Mouse (Mus musculus): Measurements from ENCODE around the gene Xpo5. TPM values are rescaled to one million over a fixed set of nuclear protein-coding genes. Genes with fewer than 3 reads are reported as not detected.

Xpo5 gene
- polyA plus RNA-seq, 1 experiment from 2014 or later, result 38.2 TPM

DNA sequence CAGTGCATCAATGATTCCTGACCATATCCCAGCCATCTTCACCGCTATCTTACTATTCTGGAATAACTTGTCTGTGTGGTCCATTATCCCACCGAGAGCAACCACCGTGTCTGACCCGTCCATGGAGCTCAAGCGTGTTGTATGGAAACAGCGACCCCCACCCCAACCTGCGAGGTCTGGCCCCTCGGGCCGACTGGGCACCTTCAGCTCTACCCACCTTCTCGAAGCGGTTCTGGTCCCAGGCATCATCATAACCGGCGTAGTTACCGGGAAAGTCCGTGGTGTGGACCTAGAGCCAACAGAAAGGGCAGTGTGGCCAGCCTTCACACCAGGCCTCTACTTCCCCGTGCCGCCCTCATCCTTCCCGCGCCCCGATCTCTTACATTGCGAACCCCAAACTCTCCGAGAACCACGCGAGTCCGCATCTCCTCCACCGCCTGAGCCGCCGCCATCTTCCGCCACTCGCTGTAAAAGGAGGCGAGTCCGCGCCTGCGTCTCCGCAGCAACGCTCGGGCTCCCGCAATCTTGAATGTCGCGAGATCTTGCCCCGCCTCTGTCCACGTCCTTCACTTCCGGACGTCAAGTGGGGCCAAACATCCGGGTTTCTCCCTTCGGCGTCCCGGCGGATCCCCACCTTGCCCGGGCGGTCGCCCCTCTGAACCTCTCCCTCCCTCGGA lies 45.1 kb downstream of the Xpo5 start, which contains the start of the genes Polr1c and Yipf3:
TSS of gene Polr1c (minus strand) at position 543 of the 677 bp plus-strand sequence.
TSS of gene Yipf3 (plus strand) at position 569 of the 677 bp plus-strand sequence.
- no peaks in the 10 kb centered on the region for H3K9me3 ChIP-seq
- H3K27ac ChIP-seq, result peak within 1 kb of the TSS; percentile 87
- WGBS, result under 1% methylated on average over 53 of the region's 53 CpGs
- no peaks in the 10 kb centered on the region for H3K27me3 ChIP-seq
- H3K9ac ChIP-seq, result peak within 1 kb of the TSS; percentile 96
- H3K4me2 ChIP-seq, result peak within 1 kb of the TSS; percentile 95
- peaks cover 76% of the 10 kb centered on the region for H3K36me3 ChIP-seq
- peak within 1 kb of the TSS; percentile 94 for H3K4me3 ChIP-seq
- peak; percentile 94 for ATAC-seq (ENCODE audit: low FRiP score)
- peaks cover 27% of the 10 kb centered on the region for H3K4me1 ChIP-seq (replicated peaks)

GRCm38 (mm10) chr17:46248189-46248522 lies 45.6 kb downstream of the Xpo5 start:
- ATAC-seq (ENCODE audit: low FRiP score), result no peak; the same call in 1 of the 2 replicates
- Histone ChIP-seq H3K27ac (peak overlapping the region; percentile 87), H3K36me3 (peaks cover 70% of the 10 kb centered on the region), H3K9ac (peak overlapping the region; percentile 96), H3K4me3 (peak overlapping the region; percentile 94), H3K4me2 (peak overlapping the region; percentile 95), H3K9me3 (no peaks in the 10 kb centered on the region), H3K4me1 (replicated peaks) (peaks cover 29% of the 10 kb centered on the region), H3K27me3 (no peaks in the 10 kb centered on the region)
- WGBS, result 1% methylated on average over 37 of the region's 37 CpGs

DNA sequence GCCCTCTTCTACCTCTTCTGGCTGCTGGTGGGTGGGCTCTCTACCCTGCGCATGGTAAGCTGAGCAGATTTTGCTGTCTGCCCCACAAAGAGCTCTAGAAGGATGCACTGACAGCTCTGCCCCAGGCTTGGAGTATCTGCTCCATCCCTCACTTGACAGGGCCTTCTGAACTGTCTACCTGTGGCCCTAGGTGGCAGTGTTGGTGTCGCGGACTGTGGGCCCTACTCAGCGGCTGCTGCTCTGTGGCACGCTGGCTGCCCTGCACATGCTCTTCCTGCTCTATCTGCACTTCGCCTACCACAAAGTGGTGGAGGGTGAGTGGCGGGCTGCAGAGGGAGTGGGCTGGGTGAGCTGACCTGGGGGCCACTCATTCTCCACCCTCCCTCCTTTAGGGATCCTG lies 48.6 kb downstream of the Xpo5 start:
- 78% methylated on average over 7 of the region's 7 CpGs for WGBS
- Histone ChIP-seq H3K27ac (no peak overlapping the region), H3K27me3 (peaks cover 14% of the 10 kb centered on the region), H3K9me3 (no peaks in the 10 kb centered on the region), H3K9ac (no peak overlapping the region), H3K36me3 (peaks cover 40% of the 10 kb centered on the region), H3K4me3 (no peak overlapping the region), H3K4me2 (no peak overlapping the region), H3K4me1 (replicated peaks) (peaks cover 51% of the 10 kb centered on the region)
- no peak for ATAC-seq (ENCODE audit: low FRiP score)

GRCm38 (mm10) chr17:46252571-46253451 lies 50.2 kb downstream of the Xpo5 start:
- Histone ChIP-seq H3K36me3 (peaks cover 51% of the 10 kb centered on the region), H3K9me3 (no peaks in the 10 kb centered on the region)

GRCm38 (mm10) chr17:46253452-46254084 lies 51.0 kb downstream of the Xpo5 start, which contains the start of gene Lrrc73:
Gene Lrrc73 (plus strand): TSS chr17:46253531.
- Histone ChIP-seq H3K4me2 (peak within 1 kb of the TSS; percentile 95), H3K36me3 (peaks cover 58% of the 10 kb centered on the region), H3K4me3 (peak within 1 kb of the TSS; percentile 74), H3K4me1 (replicated peaks) (peaks cover 38% of the 10 kb centered on the region), H3K27ac (peak within 1 kb of the TSS; percentile 87), H3K9me3 (no peaks in the 10 kb centered on the region), H3K9ac (peak within 1 kb of the TSS; percentile 89), H3K27me3 (peaks cover 14% of the 10 kb centered on the region)
- 1% methylated on average over 39 of the region's 48 CpGs for WGBS
- peak; percentile 90 for ATAC-seq (ENCODE audit: low FRiP score)

More at GRCm38 (mm10) chr17:46252571-46253451, 50.2 kb downstream of the Xpo5 start:
- no peak for ATAC-seq (ENCODE audit: low FRiP score)
- H3K27ac ChIP-seq, result peak overlapping the region; percentile 87
- H3K27me3 ChIP-seq, result peaks cover 14% of the 10 kb centered on the region
- peak overlapping the region; percentile 89 for H3K9ac ChIP-seq
- 55% methylated on average over 14 of the region's 14 CpGs for WGBS
- H3K4me2 ChIP-seq, result peak overlapping the region; percentile 95
- H3K4me1 ChIP-seq (replicated peaks), result peaks cover 40% of the 10 kb centered on the region
- H3K4me3 ChIP-seq, result peak overlapping the region; percentile 74

DNA sequence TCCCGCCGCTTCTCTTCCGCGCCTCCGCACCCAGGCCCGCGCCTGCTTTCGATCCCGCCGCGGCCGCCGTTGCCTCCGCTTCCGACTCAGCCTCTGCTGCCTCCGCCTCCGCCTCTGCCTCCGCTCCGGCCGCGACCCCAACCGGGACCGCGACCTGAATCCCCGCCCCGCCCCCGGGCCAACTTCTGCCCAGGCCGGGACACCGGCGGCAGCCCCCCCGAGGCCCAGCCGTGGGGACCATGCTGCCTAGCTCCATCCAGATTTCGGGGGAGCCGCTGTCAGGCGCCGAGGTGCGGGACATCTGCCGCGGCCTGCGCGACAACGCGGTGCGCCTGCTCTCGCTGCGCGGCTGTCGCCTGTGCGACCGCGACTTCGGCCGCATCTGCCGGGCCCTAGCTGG lies 51.5 kb downstream of the Xpo5 start:
- H3K4me1 ChIP-seq (replicated peaks), result peaks cover 32% of the 10 kb centered on the region
- peaks cover 14% of the 10 kb centered on the region for H3K27me3 ChIP-seq
- peak overlapping the region; percentile 74 for H3K4me3 ChIP-seq
- peak overlapping the region; percentile 87 for H3K27ac ChIP-seq
- 1% methylated on average over 47 of the region's 54 CpGs for WGBS
- peak; percentile 49 for ATAC-seq (ENCODE audit: low FRiP score)
- H3K9me3 ChIP-seq, result no peaks in the 10 kb centered on the region
- peak overlapping the region; percentile 95 for H3K4me2 ChIP-seq
- peak overlapping the region; percentile 89 for H3K9ac ChIP-seq
- peaks cover 63% of the 10 kb centered on the region for H3K36me3 ChIP-seq

DNA sequence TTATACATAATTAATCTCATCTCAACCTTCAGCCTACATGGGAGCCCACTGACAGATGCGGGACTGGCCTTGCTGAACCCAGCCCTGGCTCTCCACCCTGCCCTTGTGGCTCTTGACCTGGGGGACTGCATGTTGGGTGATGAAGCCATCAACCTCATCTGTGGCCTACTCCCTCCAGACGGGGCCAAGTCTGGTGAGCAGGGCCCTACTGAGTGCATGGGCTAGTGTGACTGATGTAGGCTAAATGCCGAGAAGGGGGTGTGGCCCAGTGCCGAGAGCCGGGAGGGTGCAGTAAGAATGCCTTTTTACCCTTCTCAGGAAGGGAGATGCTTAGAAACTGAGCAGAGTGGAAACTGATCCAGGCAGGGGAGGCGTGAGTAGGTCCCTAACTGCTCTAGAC lies 52.6 kb downstream of the Xpo5 start:
- Histone ChIP-seq H3K9ac (peak overlapping the region; percentile 89), H3K9me3 (no peaks in the 10 kb centered on the region), H3K4me1 (replicated peaks) (peaks cover 26% of the 10 kb centered on the region), H3K27ac (no peak overlapping the region), H3K4me3 (peak overlapping the region; percentile 74), H3K36me3 (peaks cover 63% of the 10 kb centered on the region), H3K4me2 (peak overlapping the region; percentile 95), H3K27me3 (peaks cover 14% of the 10 kb centered on the region)
- 32% methylated on average over 6 of the region's 6 CpGs for WGBS
- no peak for ATAC-seq (ENCODE audit: low FRiP score)

- no peaks in the 10 kb centered on the region for H3K9me3 ChIP-seq
- peaks cover 14% of the 10 kb centered on the region for H3K27me3 ChIP-seq
- WGBS, result 86% methylated on average over 30 of the region's 30 CpGs
- H3K4me2 ChIP-seq, result no peak overlapping the region
- no peak for ATAC-seq (ENCODE audit: low FRiP score)
- H3K4me3 ChIP-seq, result no peak overlapping the region
- H3K9ac ChIP-seq, result no peak overlapping the region
- H3K36me3 ChIP-seq, result peaks cover 72% of the 10 kb centered on the region
- peaks cover 21% of the 10 kb centered on the region for H3K4me1 ChIP-seq (replicated peaks)
- H3K27ac ChIP-seq, result no peak overlapping the region
Observed at GRCm38 (mm10) chr17:46258279-46259053, 55.9 kb downstream of the Xpo5 start.

DNA sequence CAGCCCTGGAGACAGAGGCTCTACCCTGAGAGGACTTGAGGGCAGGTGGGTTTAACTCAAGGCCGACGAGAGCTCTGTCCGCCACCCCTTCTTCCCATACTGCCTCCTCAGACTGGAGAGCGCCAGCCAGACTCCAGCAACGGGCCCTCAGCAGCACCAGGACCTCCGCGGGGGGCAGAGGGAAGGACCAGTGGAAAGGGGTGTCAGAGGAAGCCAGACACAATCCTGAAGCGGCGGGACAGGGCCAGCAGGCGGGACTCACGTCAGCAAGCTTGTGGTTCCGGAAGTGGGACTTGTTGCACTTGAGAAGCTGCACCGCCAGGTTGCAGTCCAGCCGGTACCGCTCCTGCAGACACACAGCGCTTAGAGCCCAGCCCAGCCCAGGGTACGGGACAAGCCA lies 57.1 kb downstream of the Xpo5 start:
- Histone ChIP-seq H3K4me3 (no peak overlapping the region), H3K4me1 (replicated peaks) (peaks cover 14% of the 10 kb centered on the region), H3K9ac (no peak overlapping the region), H3K27ac (no peak overlapping the region), H3K9me3 (no peaks in the 10 kb centered on the region), H3K36me3 (peaks cover 84% of the 10 kb centered on the region), H3K4me2 (no peak overlapping the region), H3K27me3 (peaks cover 13% of the 10 kb centered on the region)
- WGBS, result 94% methylated on average over 17 of the region's 17 CpGs
- ATAC-seq (ENCODE audit: low FRiP score), result no peak

GRCm38 (mm10) chr17:46262201-46262694 lies 59.7 kb downstream of the Xpo5 start:
- Histone ChIP-seq H3K27me3 (no peaks in the 10 kb centered on the region), H3K4me2 (no peak overlapping the region), H3K9ac (0 out of 2 replicates have a peak overlapping the region, but pooled peaks have one; percentile 8), H3K9me3 (no peaks in the 10 kb centered on the region), H3K27ac (no peak overlapping the region), H3K4me1 (replicated peaks) (0 out of 2 replicates have a peak, but pooled peaks cover 3% of the 10 kb centered on the region), H3K36me3 (peaks cover 80% of the 10 kb centered on the region), H3K4me3 (no peak overlapping the region)
- 91% methylated on average over 5 of the region's 5 CpGs for WGBS
- ATAC-seq (ENCODE audit: low FRiP score), result no peak

GRCm38 (mm10) chr17:46265502-46265901 lies 62.9 kb downstream of the Xpo5 start:
- no peaks in the 10 kb centered on the region for H3K27me3 ChIP-seq
- no peak overlapping the region for H3K27ac ChIP-seq
- H3K9me3 ChIP-seq, result no peaks in the 10 kb centered on the region
- H3K4me1 ChIP-seq (replicated peaks), result 0 out of 2 replicates have a peak, but pooled peaks cover 3% of the 10 kb centered on the region
- H3K4me3 ChIP-seq, result no peak overlapping the region
- H3K36me3 ChIP-seq, result peaks cover 58% of the 10 kb centered on the region
- no peak for ATAC-seq (ENCODE audit: low FRiP score)
- no peak overlapping the region for H3K9ac ChIP-seq
- 83% methylated on average over 12 of the region's 12 CpGs for WGBS
- H3K4me2 ChIP-seq, result no peak overlapping the region
